Mouse (Mus musculus) MEL (cell line): ENCODE data around the gene H2-DMb1. TPM values are rescaled to one million over a fixed set of nuclear protein-coding genes. Genes with fewer than 3 reads are reported as not detected.

Source experiments
- DNase-seq: peaks from one replicate; pipeline ENCODE4 v3.0.0; 2011; ENCODE audit warnings: low read depth, low spot score
- H3K27ac ChIP-seq: 2 replicates; pipeline ENCODE4 v1.5.1; 2012; ENCODE audit warnings: low read depth, mild to moderate bottlenecking, control low read depth, low read length, moderate library complexity; ENCODE audit not compliant: control insufficient read depth
- H3K27me3 ChIP-seq, 2 experiments: fragments of 150-350 bp in 1 of 2; sonication (generic) in 1 of 2; 2 replicates each; pipeline ENCODE4 v1.6.1; 2012; ENCODE audit warnings: low read length in 2 of 2, mild to moderate bottlenecking in 2 of 2, improper control_type of control experiment in 1 of 2, moderate library complexity in 1 of 2; ENCODE audit not compliant: insufficient read depth in 2 of 2, control insufficient read depth in 1 of 2
- H3K36me3 ChIP-seq, 2 experiments: 2 replicates each; pipeline ENCODE4 v1.6.1; 2012 to 2014; ENCODE audit warnings: low read length in 2 of 2, improper control_type of control experiment in 1 of 2, inconsistent platforms in 1 of 2, mild to moderate bottlenecking in 1 of 2; ENCODE audit not compliant: insufficient read depth in 2 of 2, control insufficient read depth in 1 of 2
- H3K4me1 ChIP-seq, 2 experiments: fragments of 150-350 bp in 1 of 2; sonication (generic) in 1 of 2; 2 replicates each; pipeline ENCODE4 v1.6.1; 2012; ENCODE audit warnings: low read length in 2 of 2, improper control_type of control experiment in 1 of 2, mild to moderate bottlenecking in 1 of 2; ENCODE audit not compliant: insufficient read depth in 2 of 2, control insufficient read depth in 1 of 2
- H3K4me3 ChIP-seq, 2 experiments: fragments of 150-350 bp in 1 of 2; sonication (generic) in 1 of 2; 2 replicates each; pipeline ENCODE4 v1.5.1; 2012; ENCODE audit warnings: low read depth in 2 of 2, low read length in 2 of 2, mild to moderate bottlenecking in 2 of 2, moderate library complexity in 2 of 2, control low read depth in 1 of 2, improper control_type of control experiment in 1 of 2; ENCODE audit not compliant: control insufficient read depth in 1 of 2, insufficient read depth in 1 of 2
- H3K79me2 ChIP-seq: 2 replicates; pipeline ENCODE4 v1.6.1; 2012; ENCODE audit warnings: mild to moderate bottlenecking, low read length, moderate library complexity; ENCODE audit not compliant: control insufficient read depth, poor library complexity, insufficient read depth
- H3K9ac ChIP-seq: 2 replicates; pipeline ENCODE4 v1.6.1; 2012; ENCODE audit warnings: low read depth, mild to moderate bottlenecking, control low read depth, low read length, moderate library complexity; ENCODE audit not compliant: control insufficient read depth, poor library complexity, severe bottlenecking
- H3K9me3 ChIP-seq: fragments of 150-350 bp; sonication (generic); replicated peaks from 2 replicates; pipeline ENCODE4 v1.6.1; 2012; ENCODE audit warnings: mild to moderate bottlenecking, low read length, improper control_type of control experiment, moderate library complexity; ENCODE audit not compliant: insufficient read depth
- CHD1 ChIP-seq: IDR thresholded peaks from 2 replicates; pipeline ENCODE4 v1.6.1; 2012; ENCODE audit warnings: low read depth, mild to moderate bottlenecking, inconsistent platforms, low read length, improper control_type of control experiment
- CHD2 ChIP-seq: IDR thresholded peaks from 2 replicates; pipeline ENCODE4 v1.6.1; 2011; ENCODE audit warnings: low read length, improper control_type of control experiment
- CTCF ChIP-seq, 3 experiments: IDR thresholded peaks in 2 of 3; conservative IDR thresholded peaks in 1 of 3; 2 replicates each; pipeline ENCODE4 v1.5.1; 2011 to 2012; ENCODE audit warnings: low read length in 3 of 3, low read depth in 2 of 3, mild to moderate bottlenecking in 2 of 3, improper control_type of control experiment in 1 of 3, inconsistent platforms in 1 of 3, mixed read lengths in 1 of 3, moderate library complexity in 1 of 3; ENCODE audit not compliant: control insufficient read depth in 1 of 3, insufficient read depth in 1 of 3, poor library complexity in 1 of 3, severe bottlenecking in 1 of 3
- E2F4 ChIP-seq: IDR thresholded peaks from 2 replicates; pipeline ENCODE4 v1.6.1; 2011; ENCODE audit warnings: low read depth, low read length, improper control_type of control experiment, borderline replicate concordance
- ETS1 ChIP-seq: IDR thresholded peaks from 2 replicates; pipeline ENCODE4 v1.6.1; 2012; ENCODE audit warnings: low read depth, mild to moderate bottlenecking, inconsistent platforms, low read length, improper control_type of control experiment, moderate library complexity
- GATA1 ChIP-seq: IDR thresholded peaks from 2 replicates; pipeline ENCODE4 v1.6.1; 2011; ENCODE audit warnings: low read depth, low read length, improper control_type of control experiment
- HCFC1 ChIP-seq: IDR thresholded peaks from 2 replicates; pipeline ENCODE4 v1.6.1; 2012; ENCODE audit warnings: low read depth, mild to moderate bottlenecking, inconsistent platforms, low read length, improper control_type of control experiment, moderate library complexity
- JUND ChIP-seq: IDR thresholded peaks from 2 replicates; pipeline ENCODE4 v1.6.1; 2011; ENCODE audit warnings: low read depth, mild to moderate bottlenecking, improper control_type of control experiment, low read length
- KAT2A ChIP-seq: conservative IDR thresholded peaks from 2 replicates; pipeline ENCODE4 v1.6.1; 2012; ENCODE audit warnings: low read depth, low read length, improper control_type of control experiment, inconsistent platforms
- MAX ChIP-seq: IDR thresholded peaks from 2 replicates; pipeline ENCODE4 v1.6.1; 2011; ENCODE audit warnings: low read length, improper control_type of control experiment
- MEF2A ChIP-seq: IDR thresholded peaks from 2 replicates; pipeline ENCODE4 v1.6.1; 2014; ENCODE audit warnings: low read depth, mild to moderate bottlenecking, inconsistent platforms, low read length, improper control_type of control experiment; ENCODE audit not compliant: poor library complexity, insufficient replicate concordance, severe bottlenecking; ENCODE audit errors: extremely low read depth
- MXI1 ChIP-seq: IDR thresholded peaks from 2 replicates; pipeline ENCODE4 v1.6.1; 2011; ENCODE audit warnings: mild to moderate bottlenecking, low read depth, low read length, improper control_type of control experiment
- MYB ChIP-seq: IDR thresholded peaks from 2 replicates; pipeline ENCODE4 v1.6.1; 2011; ENCODE audit warnings: mild to moderate bottlenecking, low read depth, low read length, improper control_type of control experiment
- MYC ChIP-seq: IDR thresholded peaks from 2 replicates; pipeline ENCODE4 v1.6.1; 2011; ENCODE audit warnings: low read depth, mild to moderate bottlenecking, low read length, improper control_type of control experiment, moderate library complexity
- NELFE ChIP-seq: IDR thresholded peaks from 2 replicates; pipeline ENCODE4 v1.6.1; 2011; ENCODE audit warnings: low read depth, low read length, improper control_type of control experiment
- POLR2AphosphoS5 ChIP-seq: IDR thresholded peaks from 2 replicates; pipeline ENCODE4 v1.6.1; 2012; ENCODE audit warnings: low read depth, borderline replicate concordance, mild to moderate bottlenecking, inconsistent platforms, low read length, moderate library complexity, mixed read lengths
- SIN3A ChIP-seq: IDR thresholded peaks from 2 replicates; pipeline ENCODE4 v1.6.1; 2012; ENCODE audit warnings: low read length, improper control_type of control experiment, inconsistent platforms
- SMC3 ChIP-seq: IDR thresholded peaks from 2 replicates; pipeline ENCODE4 v1.6.1; 2011; ENCODE audit warnings: low read depth, low read length, improper control_type of control experiment
- TCF12 ChIP-seq: IDR thresholded peaks from 2 replicates; pipeline ENCODE4 v1.6.1; 2014; ENCODE audit warnings: low read depth, mild to moderate bottlenecking, inconsistent platforms, low read length, improper control_type of control experiment, moderate library complexity
- UBTF ChIP-seq: IDR thresholded peaks from 2 replicates; pipeline ENCODE4 v1.6.1; 2012; ENCODE audit warnings: low read depth, mild to moderate bottlenecking, inconsistent platforms, low read length, improper control_type of control experiment, moderate library complexity, borderline replicate concordance; ENCODE audit not compliant: insufficient read depth
- USF2 ChIP-seq, 2 experiments: IDR thresholded peaks; 2 replicates each; pipeline ENCODE4 v1.6.1; 2011 to 2012; ENCODE audit warnings: improper control_type of control experiment in 2 of 2, low read length in 2 of 2, borderline replicate concordance in 1 of 2, inconsistent platforms in 1 of 2, low read depth in 1 of 2, mild to moderate bottlenecking in 1 of 2; ENCODE audit not compliant: insufficient read depth in 1 of 2
- ZKSCAN1 ChIP-seq: IDR thresholded peaks from 2 replicates; pipeline ENCODE4 v1.6.1; 2012; ENCODE audit warnings: low read depth, mild to moderate bottlenecking, inconsistent platforms, low read length, improper control_type of control experiment, moderate library complexity
- ZMIZ1 ChIP-seq: IDR thresholded peaks from 2 replicates; pipeline ENCODE4 v1.6.1; 2012; ENCODE audit warnings: low read depth, mild to moderate bottlenecking, inconsistent platforms, low read length, improper control_type of control experiment, moderate library complexity
- polyA plus RNA-seq, 2 experiments: library from polyadenylated mRNA; stranded (reverse) in 1 of 2; unstranded in 1 of 2; fragments of >175 nt in 1 of 2; fragments of >200 nt in 1 of 2; gene quantifications; 2 replicates each; pipeline versions ENCODE4 v1.2.1 to v1.2.4; 2012; ENCODE audit warnings: low replicate concordance in 2 of 2, low read depth in 1 of 2; ENCODE audit not compliant: insufficient read length in 2 of 2, insufficient read depth in 1 of 2, missing spikeins in 1 of 2
- total RNA-seq: library from RNA; depleted of rRNA; stranded (reverse); fragments of 300-350 nt; gene quantifications from 2 replicates; pipeline ENCODE4 v1.2.3, GENCODE M21; 2012

H2-DMb1 gene
- total and polyA plus RNA-seq, 3 experiments: 0.67 TPM; not detected in 2

GRCm38 (mm10) chr17:34118113-34118872, 34.6 kb upstream of the H2-DMb1 start (continued):
- TF ChIP-seq ZMIZ1: no peak
- no peak for TF ChIP-seq JUND
- TF ChIP-seq MXI1: peak; percentile 28; the same call in 1 of the 2 replicates
- TF ChIP-seq UBTF: peak; percentile 83; the same call in 1 of the 2 replicates
- TF ChIP-seq MYB: no peak
- TF ChIP-seq MAX: no peak; the same call in 1 of the 2 replicates

GRCm38 (mm10) chr17:34118873-34119248, 34.0 kb upstream of the H2-DMb1 start:
- 0 out of 2 replicates have a peak, but pooled peaks have one; percentile 17 for TF ChIP-seq MYC
- TF ChIP-seq POLR2AphosphoS5: no peak
- TF ChIP-seq GATA1: no peak
- TF ChIP-seq E2F4: no peak
- no peak for TF ChIP-seq CHD2
- TF ChIP-seq ETS1: no peak
- TF ChIP-seq MEF2A: no peak
- TF ChIP-seq SIN3A: peak; percentile 88; the same call in 1 of the 2 replicates
- TF ChIP-seq, all 39 proteins: peak for 2
- Histone ChIP-seq H3K36me3 (peaks cover 19 to 30% of the 10 kb centered on the region in 2 experiments), H3K9me3 (no peaks in the 10 kb centered on the region), H3K79me2 (peaks cover 84% of the 10 kb centered on the region), H3K4me1 (peaks cover 0 to 4% of the 10 kb centered on the region in 2 experiments; a peak in 1 of 4 replicates), H3K9ac (peak overlapping the region; percentile 95), H3K4me3 (peak overlapping the region; percentile 59 to 98), H3K27ac (peak overlapping the region; percentile 76), H3K27me3 (no peaks in the 10 kb centered on the region)
- DNase-seq: no peak

- peak within 1 kb of the TSS; percentile 81 to 98 for H3K4me3 ChIP-seq
- H3K4me1 ChIP-seq: peaks cover 0 to 7% of the 10 kb centered on the region in 2 experiments; a peak in 1 of 4 replicates
- peak within 1 kb of the TSS; percentile 98 for H3K9ac ChIP-seq
- no peaks in the 10 kb centered on the region for H3K9me3 ChIP-seq
- peaks cover 87% of the 10 kb centered on the region for H3K79me2 ChIP-seq
- H3K27ac ChIP-seq: peak within 1 kb of the TSS; percentile 99
- no peaks in the 10 kb centered on the region for H3K27me3 ChIP-seq
- peak; percentile 99 for DNase-seq
- H3K36me3 ChIP-seq: peaks cover 19 to 25% of the 10 kb centered on the region in 2 experiments
- TF ChIP-seq SMC3: no peak
- TF ChIP-seq USF2 (IDR thresholded peaks at IDR 0.05; ENCODE audit: borderline replicate concordance in 1 of 2, insufficient read depth in 1 of 2, low read depth in 1 of 2, low read length in 2 of 2): no peak
- TF ChIP-seq CHD2: no peak
- no peak for TF ChIP-seq MEF2A
- no peak for TF ChIP-seq JUND
- peak; percentile 55; the same call in 1 of the 2 replicates for TF ChIP-seq TCF12
- peak; percentile 66 for TF ChIP-seq ETS1
- TF ChIP-seq CHD1: peak; percentile 92
- TF ChIP-seq ZKSCAN1: no peak
- TF ChIP-seq CTCF (IDR thresholded peaks at IDR 0.05 in 2 of 3, conservative IDR thresholded peaks at IDR 0.05 in 1 of 3; ENCODE audit: control insufficient read depth in 1 of 3, insufficient read depth in 1 of 3, low read depth in 2 of 3, low read length in 3 of 3, poor library complexity in 1 of 3, severe bottlenecking in 1 of 3): no peak
- peak; percentile 95 for TF ChIP-seq MAX
- TF ChIP-seq HCFC1: peak; percentile 50; the same call in 1 of the 2 replicates
- TF ChIP-seq POLR2AphosphoS5: peak; percentile 98
- peak; percentile 41 for TF ChIP-seq SIN3A
- TF ChIP-seq KAT2A: no peak
- TF ChIP-seq E2F4: peak; percentile 63; the same call in 1 of the 2 replicates
- TF ChIP-seq GATA1: no peak
- TF ChIP-seq NELFE: peak; percentile 100
Measured at GRCm38 (mm10) chr17:34119249-34120179, 33.4 kb upstream of the H2-DMb1 start, which contains the start of gene H2-DMa. H2-DMa (plus strand) TSS chr17:34119541.
